Mouse (Mus musculus) lung, postnatal 0 days (tissue): ENCODE results near the gene Cenpi.

ENCODE experiments used
- CTCF ChIP-seq: IDR thresholded peaks from 2 replicates; pipeline ENCODE4 v1.5.1; 2016; ENCODE audit warnings: antibody characterized with exemption, mild to moderate bottlenecking
- EP300 ChIP-seq: IDR thresholded peaks from 2 replicates; pipeline ENCODE4 v1.6.1; 2016; ENCODE audit warnings: antibody characterized with exemption, mild to moderate bottlenecking, control low read depth

- TF ChIP-seq CTCF, result no peak
- TF ChIP-seq EP300, result no peak
These were observed 77.0 kb downstream of the Cenpi start for GRCm38 (mm10) chrX:134384896-134385295.
